Mouse (Mus musculus) adrenal gland, postnatal 36 days (tissue): ENCODE data around the gene Tfip11. TPM values are rescaled to one million over a fixed set of nuclear protein-coding genes. Genes with fewer than 3 reads are reported as not detected.

Experiments
- DNase-seq, 2 experiments: peaks; one replicate each; pipeline ENCODE4 v3.0.0; 2021; ENCODE audit warnings: mixed read lengths in 1 of 2
- long read RNA-seq, 2 experiments: library from polyadenylated mRNA; stranded (forward); transcript quantifications; one replicate each; pipeline ENCODE4 v2.0.0; 2021; ENCODE audit warnings: borderline sequencing depth in 2 of 2
- total RNA-seq, 2 experiments: library from RNA; stranded (reverse); gene quantifications; 2 replicates each; pipeline ENCODE4 v1.2.3; 2021

The Tfip11 gene
- total RNA-seq: 10 to 100 TPM; 36.3 to 37.8 TPM
- long read RNA-seq, experiment 1, transcript Tfip11-201 (14 exons, 3,560 nt): major isoform, 8 of 28 reads
- long read RNA-seq, experiment 1, partial matches to known transcripts: 16 of 28 reads
- long read RNA-seq, experiment 1, other reads (novel, unspliced or antisense): 4 of 28 reads
- long read RNA-seq, experiment 2, partial matches to known transcripts: 3 of 10 reads
- long read RNA-seq, experiment 2, other reads (novel, unspliced or antisense): 2 of 10 reads

DNA sequence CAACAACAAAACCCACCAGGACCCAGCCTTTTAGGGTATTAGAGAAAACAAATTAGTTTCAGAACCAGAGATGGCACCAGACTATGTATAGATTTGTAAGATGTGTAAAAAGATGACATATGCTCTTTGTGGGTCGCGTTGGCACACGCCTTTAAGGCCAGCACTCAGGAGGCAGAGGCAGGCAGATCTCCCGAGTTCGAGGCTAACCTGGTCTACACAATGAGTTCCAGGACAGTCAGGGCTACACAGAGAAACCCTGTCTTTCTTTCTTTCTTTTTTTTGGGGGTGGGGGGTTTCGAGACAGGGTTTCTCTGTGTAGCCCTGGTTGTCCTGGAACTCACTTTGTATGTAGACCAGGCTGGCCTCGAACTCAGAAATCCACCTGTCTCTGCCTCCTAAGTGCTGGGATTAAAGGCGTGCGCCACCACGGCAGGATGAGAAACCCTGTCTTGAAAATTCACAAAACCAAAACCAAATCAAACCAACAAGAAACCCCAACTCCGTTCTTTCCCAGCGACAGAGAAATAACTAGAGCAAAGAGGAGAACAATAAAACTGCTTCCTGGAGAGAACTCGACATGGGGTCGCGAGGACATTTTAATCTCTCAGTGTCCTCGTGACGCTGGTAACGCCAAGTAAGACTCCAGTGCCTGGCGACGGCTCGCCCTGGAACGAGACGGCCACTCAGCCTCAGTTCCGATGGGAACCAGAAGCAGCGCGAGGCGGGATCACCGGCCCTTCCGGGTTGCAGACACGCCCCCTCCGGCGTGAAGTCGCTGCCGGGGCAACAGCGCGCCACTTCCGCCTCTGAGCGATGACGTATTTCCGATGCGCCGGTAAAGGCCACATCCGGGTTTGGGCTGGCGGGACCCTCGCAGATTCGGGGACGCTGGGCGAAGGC lies at the start of gene Tfip11:
Tfip11 (plus strand) TSS at position 813 of the 900 bp plus-strand sequence.
- peak; percentile 97 for DNase-seq

GRCm38 (mm10) chr5:112276907-112277348 lies 49.2 kb upstream of the Tfip11 start:
- DNase-seq: peak in 1 of 2 experiments; percentile 59

DNA sequence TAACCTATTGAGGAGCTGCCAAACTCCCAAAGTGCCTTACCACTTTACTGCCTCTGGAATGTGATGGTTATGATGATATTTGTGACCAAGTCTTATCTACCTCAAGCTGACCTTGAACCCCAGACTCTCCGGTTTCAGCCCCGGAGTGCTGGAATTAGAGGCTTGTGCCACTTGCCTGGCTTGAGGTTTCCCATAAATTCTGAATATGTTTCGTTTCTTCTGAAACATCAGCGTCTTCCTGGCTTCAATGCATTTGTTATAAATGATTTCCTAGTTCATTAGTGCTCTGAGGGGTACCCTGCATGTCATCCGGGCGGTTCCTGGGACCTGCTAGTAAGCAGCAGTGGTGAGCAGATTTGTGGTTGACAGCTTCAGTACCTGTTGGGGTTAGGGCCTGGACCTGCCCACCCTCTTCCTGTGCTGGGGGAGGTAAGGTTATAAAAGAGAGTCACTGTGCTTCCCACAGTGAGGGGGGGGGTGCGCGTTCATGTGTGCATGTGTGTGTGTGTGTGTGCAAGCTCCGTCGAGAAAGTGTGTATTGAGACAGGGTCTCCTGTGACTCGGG lies 48.2 kb upstream of the Tfip11 start:
- peak in 1 of 2 experiments; percentile 45 for DNase-seq

- peak; percentile 74 to 78 for DNase-seq
These were observed 46.8 kb upstream of the Tfip11 start for GRCm38 (mm10) chr5:112279181-112280021.

GRCm38 (mm10) chr5:112280151-112280550 lies 46.0 kb upstream of the Tfip11 start:
- DNase-seq: peak in 1 of 2 experiments; percentile 48

DNA sequence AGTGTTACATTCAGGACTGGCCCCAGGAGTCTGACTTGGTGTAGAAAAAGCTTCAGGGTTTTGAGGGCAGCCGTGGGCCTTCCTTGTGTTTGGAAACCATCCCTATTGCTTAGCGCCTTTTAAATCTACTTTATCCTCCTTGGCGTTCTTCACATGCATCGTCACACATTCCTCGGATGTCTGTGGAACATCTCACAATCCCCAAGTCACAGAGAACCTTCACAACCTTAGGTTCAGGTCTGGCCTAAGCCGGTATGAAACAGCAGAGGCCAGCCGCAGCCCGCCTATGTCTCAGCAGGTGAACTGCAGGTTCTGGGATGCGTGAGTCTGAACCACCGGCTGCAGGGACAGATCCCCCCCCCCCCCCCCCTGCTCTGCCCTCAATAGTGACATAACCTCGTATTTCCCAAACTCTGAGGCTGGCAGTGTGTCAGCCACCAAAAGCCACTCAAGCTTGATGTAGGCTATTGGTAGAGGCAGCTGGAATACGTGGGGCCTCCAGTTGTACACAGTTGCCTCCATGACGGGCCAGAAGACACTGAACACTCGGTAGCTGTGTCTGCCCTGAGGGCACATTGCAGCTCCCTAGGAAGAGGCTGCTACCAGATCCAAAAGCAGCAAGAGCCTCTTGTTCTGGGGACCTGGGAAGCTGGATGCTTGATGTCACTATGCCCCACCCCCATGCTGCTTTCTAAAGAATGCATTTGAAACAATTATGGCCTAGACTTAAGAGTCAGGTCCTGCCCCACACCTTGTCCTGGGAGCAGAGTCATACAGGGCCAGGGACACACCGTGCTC lies 45.1 kb upstream of the Tfip11 start:
- peak in 1 of 2 experiments; percentile 43 for DNase-seq

DNA sequence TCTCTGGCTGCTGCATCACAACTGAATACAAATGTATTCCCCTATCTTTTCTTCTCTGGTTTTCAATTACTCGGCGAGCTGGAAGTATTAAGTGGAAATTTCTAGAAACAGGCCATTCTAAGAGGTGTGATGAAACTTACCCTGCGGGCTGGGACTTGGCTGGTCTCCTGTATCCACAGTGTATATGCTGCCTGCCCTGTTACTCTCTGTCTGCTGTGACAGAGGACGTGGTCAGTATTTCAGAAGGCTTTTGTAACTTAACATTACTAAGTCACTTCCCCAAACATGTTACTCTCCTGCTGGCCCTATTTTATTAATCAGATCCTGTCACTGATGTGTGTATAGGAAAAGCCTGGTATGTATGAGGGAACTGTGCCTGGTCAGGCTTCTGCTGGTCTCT lies 44.5 kb upstream of the Tfip11 start:
- DNase-seq: no peak

GRCm38 (mm10) chr5:112282123-112282779 lies 43.9 kb upstream of the Tfip11 start:
- DNase-seq: peak in 1 of 2 experiments; percentile 64

DNA sequence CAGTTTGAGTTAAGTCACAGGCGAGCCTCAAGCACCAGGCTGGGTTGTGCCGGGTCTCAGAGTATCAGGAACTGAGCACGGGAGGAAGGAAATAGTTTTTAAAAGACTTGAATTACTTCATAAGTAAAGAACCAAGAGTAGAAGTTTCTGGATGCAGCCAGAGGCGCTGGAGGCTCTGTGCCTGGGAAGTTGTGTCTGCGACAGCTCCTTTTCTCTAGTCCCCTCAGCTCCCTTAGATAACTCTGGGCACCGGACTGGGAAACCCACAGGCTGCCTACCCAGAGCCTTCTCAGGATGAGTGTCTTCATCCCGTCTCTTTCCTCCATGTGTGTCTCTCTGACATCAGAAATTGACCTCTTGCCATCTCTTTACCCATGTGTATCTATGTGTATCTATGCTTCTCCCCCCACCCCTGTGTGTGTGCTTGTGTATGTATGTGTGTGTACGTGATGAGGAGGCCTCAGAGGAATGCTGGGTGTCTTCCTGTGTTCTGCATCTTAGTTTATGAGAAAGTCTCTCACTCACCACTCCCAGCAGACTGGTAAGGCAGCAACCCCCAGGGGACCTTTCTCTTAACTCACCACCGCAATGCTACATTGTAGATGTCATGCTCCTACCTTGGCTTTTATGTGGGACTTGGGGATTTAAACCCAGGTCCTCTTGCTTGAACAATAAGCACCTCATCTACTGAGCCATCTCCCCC lies 43.2 kb upstream of the Tfip11 start:
- DNase-seq: no peak

- DNase-seq: peak in 1 of 2 experiments; percentile 63
These were observed 42.5 kb upstream of the Tfip11 start for GRCm38 (mm10) chr5:112283543-112284202.

DNA sequence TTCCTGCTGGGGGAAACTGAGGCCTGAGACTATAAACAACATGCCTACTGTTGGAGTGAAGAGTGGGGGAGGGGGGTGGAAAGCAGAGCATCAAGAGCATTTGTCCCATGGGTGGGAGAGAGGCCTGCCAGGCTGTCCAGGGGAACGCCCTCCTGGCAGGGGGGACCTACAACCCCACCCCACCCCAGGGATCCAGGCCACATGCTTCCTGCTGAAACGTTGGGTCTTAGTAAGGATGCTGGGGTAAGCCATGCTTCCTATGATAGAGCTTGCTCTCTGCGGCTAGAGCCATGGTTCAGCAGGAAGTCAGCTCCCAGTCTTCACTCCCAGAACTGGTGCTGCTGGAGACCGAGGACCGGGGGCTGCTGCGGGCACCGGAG lies 42.0 kb upstream of the Tfip11 start:
- DNase-seq: no peak

DNA sequence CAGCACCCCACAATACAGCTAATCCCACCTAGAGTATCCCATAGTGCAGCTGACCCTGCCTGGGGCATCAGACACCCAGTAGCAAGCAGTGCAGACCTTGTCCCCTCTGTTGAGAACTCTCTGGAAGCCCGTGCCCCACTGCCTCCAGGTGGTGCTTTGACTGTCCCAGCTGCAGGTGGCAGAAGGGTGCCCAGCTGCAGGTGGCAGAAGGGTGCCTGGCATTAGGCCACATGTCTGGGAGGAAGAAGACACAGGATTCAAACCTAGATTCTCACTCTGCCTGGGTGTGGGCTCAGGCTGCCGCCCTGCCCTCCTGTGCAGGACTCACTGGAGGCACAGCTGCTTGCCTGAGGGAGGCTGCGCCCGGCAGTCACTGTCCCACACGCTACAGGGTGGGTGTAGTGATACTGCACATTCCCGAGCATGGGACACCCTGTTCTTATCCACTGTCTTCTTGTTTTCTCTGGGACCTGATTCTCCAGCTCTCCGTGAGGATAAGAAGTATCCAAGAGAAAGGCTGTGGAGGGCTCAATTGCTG lies 40.5 kb upstream of the Tfip11 start:
- DNase-seq: no peak

GRCm38 (mm10) chr5:112286608-112286983 lies 39.6 kb upstream of the Tfip11 start:
- no peak for DNase-seq

- no peak for DNase-seq
These were observed 39.0 kb upstream of the Tfip11 start for GRCm38 (mm10) chr5:112286984-112287641.

DNA sequence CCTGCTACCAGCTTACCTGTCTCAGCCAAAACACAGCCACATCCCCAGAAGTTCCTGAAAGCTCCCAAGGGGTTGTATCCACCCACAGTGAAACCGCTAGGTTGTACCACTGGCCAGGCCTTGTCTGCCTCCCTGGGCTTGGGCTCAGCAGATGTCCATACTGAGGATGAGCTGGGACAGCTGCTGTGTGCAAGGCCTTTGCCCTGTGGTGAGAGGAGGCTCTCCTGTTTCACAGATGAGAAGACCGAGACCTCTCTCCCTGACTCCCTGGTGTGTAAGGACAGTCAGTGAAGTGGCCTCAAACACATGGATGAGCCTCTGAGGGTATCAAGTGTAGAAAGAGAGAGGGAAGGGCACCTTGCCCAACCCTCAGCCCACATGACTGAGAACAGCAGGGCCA lies 38.5 kb upstream of the Tfip11 start:
- DNase-seq: no peak

- peak in 1 of 2 experiments; percentile 41 for DNase-seq
These were observed 37.7 kb upstream of the Tfip11 start for GRCm38 (mm10) chr5:112288193-112289141.

- peak; percentile 72 to 77 for DNase-seq
These were observed 36.9 kb upstream of the Tfip11 start for GRCm38 (mm10) chr5:112289236-112289635.
